Mouse (Mus musculus) heart, adult 2 months (tissue): ENCODE data around the gene Krtap10-10.

ENCODE experiments used
- CTCF ChIP-seq: fragments of 200-600 bp; IDR thresholded peaks from 2 replicates; pipeline ENCODE4 v1.8.1; 2022; ENCODE audit warnings: antibody characterized with exemption, mild to moderate bottlenecking, moderate library complexity
- EP300 ChIP-seq: fragments of 200-500 bp; IDR thresholded peaks from 2 replicates; pipeline ENCODE4 v1.6.1; 2011; ENCODE audit warnings: low read depth, low read length, control low read depth; ENCODE audit not compliant: insufficient read depth
- POLR2A ChIP-seq: fragments of 200-500 bp; IDR thresholded peaks from 2 replicates; pipeline ENCODE4 v1.6.1; 2011; ENCODE audit warnings: mild to moderate bottlenecking, low read depth, low read length, control low read depth; ENCODE audit not compliant: insufficient read depth

GRCm38 (mm10) chr10:77788621-77789020 is 47.1 kb upstream of the Krtap10-10 start:
- no peak for TF ChIP-seq EP300
- TF ChIP-seq CTCF = no peak
- TF ChIP-seq POLR2A = no peak
